Mouse (Mus musculus) liver, postnatal 0 days (tissue): ENCODE measurements around the gene Clasp2.
"Not testable (repeated sequence)": the region's sequence is repeated elsewhere in the genome, so short reads cannot be mapped to it uniquely, and the experiment has no call there.

Source experiments
- CTCF ChIP-seq: sonication (generic); IDR thresholded peaks from 2 replicates; pipeline ENCODE4 v1.5.1; 2016; ENCODE audit warnings: antibody characterized with exemption, low read depth
- EP300 ChIP-seq: IDR thresholded peaks from 2 replicates; pipeline ENCODE4 v1.6.1; 2016; ENCODE audit warnings: antibody characterized with exemption, low read depth, mild to moderate bottlenecking

- not testable (repeated sequence) for TF ChIP-seq CTCF, EP300
Measured at GRCm38 (mm10) chr9:113789283-113789682, 48.0 kb downstream of the Clasp2 start.
